Mouse (Mus musculus) thymus, postnatal 10 days (tissue): ENCODE measurements at regions not wholly inside any gene's neighbourhood (a gene's known extent, or its start where the extent isn't known, plus 50 kb on each side); places are given as distances from the start of the nearest gene placed in this dataset.
"Not testable (repeated sequence)": the region's sequence is repeated elsewhere in the genome, so short reads cannot be mapped to it uniquely, and the experiment has no call there.

ENCODE experiments used
- DNase-seq, 2 experiments: peaks; one replicate each; pipeline ENCODE4 v3.0.0; 2021; ENCODE audit warnings: low spot score in 2 of 2

- DNase-seq = no peak
Measured at GRCm38 (mm10) chr1:152241026-152241425, 145.5 kb downstream of the Tsen15 start.

GRCm38 (mm10) chr1:152239376-152239775 is 147.1 kb downstream of the Tsen15 start:
- DNase-seq = no peak

GRCm38 (mm10) chr1:152235212-152235792 is 145.4 kb upstream of the 1700025G04Rik start:
- DNase-seq = no peak

- DNase-seq = no peak
Measured at GRCm38 (mm10) chr1:152234716-152235115, 144.8 kb upstream of the 1700025G04Rik start.

GRCm38 (mm10) chr1:152231717-152232202 is 141.8 kb upstream of the 1700025G04Rik start:
- no peak for DNase-seq

GRCm38 (mm10) chr1:152229709-152230108 is 139.8 kb upstream of the 1700025G04Rik start:
- no peak for DNase-seq

GRCm38 (mm10) chr1:152226049-152226448 is 136.1 kb upstream of the 1700025G04Rik start:
- no peak for DNase-seq

GRCm38 (mm10) chr1:152223666-152224065 is 133.7 kb upstream of the 1700025G04Rik start:
- no peak for DNase-seq

GRCm38 (mm10) chr1:152220804-152221565 is 131.1 kb upstream of the 1700025G04Rik start:
- DNase-seq = no peak

- DNase-seq = not testable (repeated sequence)
Measured at GRCm38 (mm10) chr1:152219752-152220151, 129.8 kb upstream of the 1700025G04Rik start.

GRCm38 (mm10) chr1:152217404-152217803 is 127.5 kb upstream of the 1700025G04Rik start:
- DNase-seq = no peak

GRCm38 (mm10) chr1:152214376-152214775 is 124.5 kb upstream of the 1700025G04Rik start:
- DNase-seq = no peak

- no peak for DNase-seq
Measured at GRCm38 (mm10) chr1:152203187-152203586, 113.3 kb upstream of the 1700025G04Rik start.

GRCm38 (mm10) chr1:152188700-152189099 is 98.8 kb upstream of the 1700025G04Rik start:
- DNase-seq = no peak

- no peak for DNase-seq
Measured at GRCm38 (mm10) chr1:152184956-152185355, 95.0 kb upstream of the 1700025G04Rik start.

- no peak for DNase-seq
Measured at GRCm38 (mm10) chr1:152176267-152176970, 86.5 kb upstream of the 1700025G04Rik start.

GRCm38 (mm10) chr1:152175691-152176090 is 85.8 kb upstream of the 1700025G04Rik start:
- no peak for DNase-seq

- DNase-seq = no peak
Measured at GRCm38 (mm10) chr1:152174464-152174863, 84.5 kb upstream of the 1700025G04Rik start.

GRCm38 (mm10) chr1:152171034-152171790 is 81.3 kb upstream of the 1700025G04Rik start:
- no peak for DNase-seq

- no peak for DNase-seq
Measured at GRCm38 (mm10) chr1:152170583-152170982, 80.7 kb upstream of the 1700025G04Rik start.

GRCm38 (mm10) chr1:152169508-152169907 is 79.6 kb upstream of the 1700025G04Rik start:
- no peak for DNase-seq

- DNase-seq = no peak
Measured at GRCm38 (mm10) chr1:152168284-152168683, 78.4 kb upstream of the 1700025G04Rik start.
